Mouse (Mus musculus) embryonic facial prominence, embryonic 14.5 days (tissue): ENCODE data around the gene Glra1. TPM values are rescaled to one million over a fixed set of nuclear protein-coding genes. Genes with fewer than 3 reads are reported as not detected.
A peak's percentile ranks its signal among the peaks of the same experiment; 100 is the strongest.
"Not testable (repeated sequence)": the region's sequence is repeated elsewhere in the genome, so short reads cannot be mapped to it uniquely, and the experiment has no call there.

Experiments
- ATAC-seq: fragments of 200-750 bp; cut with Nextera tagmentation; 2 replicates; pipeline ENCODE4 v1.8.0; 2017; ENCODE audit warnings: low read depth, moderate number of reproducible peaks, moderate TSS enrichment
- DNase-seq: peaks from one replicate; pipeline ENCODE4 v3.0.0-alpha.2; 2015; ENCODE audit warnings: low spot score
- H3K27ac ChIP-seq: fragments of 300-500 bp; sonication (generic); replicated peaks from 2 replicates; pipeline ENCODE4 v1.5.1; 2014; ENCODE audit warnings: low read depth, mild to moderate bottlenecking, low read length, moderate library complexity
- H3K27me3 ChIP-seq: fragments of 300-500 bp; sonication (generic); replicated peaks from 2 replicates; pipeline ENCODE4 v1.6.1; 2014; ENCODE audit warnings: low read length; ENCODE audit not compliant: control insufficient read depth, insufficient read depth
- H3K36me3 ChIP-seq: fragments of 300-500 bp; sonication (generic); 2 replicates; pipeline ENCODE4 v1.6.1; 2014; ENCODE audit warnings: low read length, mixed read lengths; ENCODE audit not compliant: control insufficient read depth, insufficient read depth
- H3K4me1 ChIP-seq: fragments of 300-500 bp; sonication (generic); 2 replicates; pipeline ENCODE4 v1.6.1; 2014; ENCODE audit warnings: antibody characterized with exemption, low read length; ENCODE audit not compliant: control insufficient read depth, insufficient read depth
- H3K4me2 ChIP-seq: fragments of 300-500 bp; sonication (generic); 2 replicates; pipeline ENCODE4 v1.6.1; 2014; ENCODE audit warnings: low read depth, mild to moderate bottlenecking, low read length, moderate library complexity, mixed read lengths
- H3K4me3 ChIP-seq: fragments of 300-500 bp; sonication (generic); 2 replicates; pipeline ENCODE4 v1.5.1; 2014; ENCODE audit warnings: low read depth, mild to moderate bottlenecking, low read length
- H3K9ac ChIP-seq: fragments of 300-500 bp; sonication (generic); 2 replicates; pipeline ENCODE4 v1.6.1; 2014; ENCODE audit warnings: low read depth, mild to moderate bottlenecking, low read length, moderate library complexity, mixed read lengths
- H3K9me3 ChIP-seq: fragments of 300-500 bp; sonication (generic); 2 replicates; pipeline ENCODE4 v1.6.1; 2016; ENCODE audit warnings: low read length; ENCODE audit not compliant: control insufficient read depth
- WGBS: fragments of 180-500 bp; shearing (Covaris S2); extraction: QIAGEN DNeasy Blood & Tissue Kit; methylation state at CpG from one replicate; pipeline ENCODE4 v1.1.7; 2014; 5-methylcytosine and 5-hydroxymethylcytosine counted together
- polyA plus RNA-seq: library from polyadenylated mRNA; unstranded; fragments of >200 nt; fragmentation: Nextera tagmentation; extraction: Ambion mirVana; gene quantifications from 2 replicates; pipeline ENCODE4 v1.2.1, GENCODE M21; 2014

The Glra1 gene
- not detected in 2 replicates for polyA plus RNA-seq

GRCm38 (mm10) chr11:55607808-55608523 is at the start of gene Glra1:
TSS of gene Glra1 (minus strand) at chr11:55608198.
- H3K27me3 ChIP-seq: peaks cover 22% of the 10 kb centered on the region
- no peak within 1 kb of the TSS for H3K27ac ChIP-seq
- H3K4me2 ChIP-seq: peak within 1 kb of the TSS; percentile 12; the same call in 1 of the 2 replicates
- no peak within 1 kb of the TSS for H3K9ac ChIP-seq
- WGBS: 1% methylated on average over 30 of the region's 36 CpGs
- no peaks in the 10 kb centered on the region for H3K4me1 ChIP-seq
- H3K36me3 ChIP-seq: no peaks in the 10 kb centered on the region
- ATAC-seq (peak; percentile 55; the same call in 1 of the 2 replicates), DNase-seq (peak; percentile 74)
- no peak within 1 kb of the TSS for H3K4me3 ChIP-seq
- no peaks in the 10 kb centered on the region for H3K9me3 ChIP-seq

- ATAC-seq (no peak), DNase-seq (no peak)
- 52% methylated on average over 4 of the region's 4 CpGs for WGBS
- Histone ChIP-seq H3K4me2 (no peak overlapping the region), H3K9me3 (no peaks in the 10 kb centered on the region), H3K9ac (no peak overlapping the region), H3K4me3 (no peak overlapping the region), H3K4me1 (no peaks in the 10 kb centered on the region), H3K27me3 (no peaks in the 10 kb centered on the region), H3K27ac (no peak overlapping the region), H3K36me3 (no peaks in the 10 kb centered on the region)
These were observed 29.0 kb upstream of the Glra1 start for GRCm38 (mm10) chr11:55636961-55637360.

DNA sequence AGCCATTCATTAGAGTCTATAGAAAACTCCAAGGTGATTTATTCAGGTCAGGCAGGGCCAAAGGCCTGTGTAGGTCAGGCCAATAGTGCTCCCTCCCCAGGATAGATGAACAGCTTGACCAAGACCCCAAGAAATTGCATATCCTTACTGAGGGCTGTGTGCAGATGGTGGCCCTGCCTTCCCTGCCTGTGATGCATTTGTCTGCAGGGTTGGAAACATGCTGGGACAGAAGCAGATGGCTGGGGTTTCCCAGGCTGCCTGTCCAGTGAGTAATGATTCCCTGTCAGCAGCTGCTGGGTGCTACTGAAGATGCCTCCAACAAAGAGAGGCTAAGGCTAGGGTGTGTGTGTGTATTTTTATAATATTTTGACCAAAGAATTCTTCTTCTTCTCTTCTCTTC is 25.9 kb upstream of the Glra1 start:
- DNase-seq (no peak), ATAC-seq (no peak)
- Histone ChIP-seq H3K4me2 (no peak overlapping the region), H3K9ac (no peak overlapping the region), H3K4me1 (no peaks in the 10 kb centered on the region), H3K27me3 (no peaks in the 10 kb centered on the region), H3K27ac (no peak overlapping the region), H3K4me3 (no peak overlapping the region), H3K9me3 (no peaks in the 10 kb centered on the region), H3K36me3 (no peaks in the 10 kb centered on the region)

GRCm38 (mm10) chr11:55614631-55615030 is 6.6 kb upstream of the Glra1 start:
- not testable (repeated sequence) for H3K4me1 ChIP-seq, H3K27ac ChIP-seq, H3K4me3 ChIP-seq, ATAC-seq, H3K4me2 ChIP-seq, H3K9me3 ChIP-seq, H3K27me3 ChIP-seq, H3K36me3 ChIP-seq, DNase-seq, H3K9ac ChIP-seq
- WGBS: 58% methylated on average over 8 of the region's 8 CpGs

GRCm38 (mm10) chr11:55608524-55608920 is 524 bp upstream of the Glra1 start:
- Histone ChIP-seq H3K27ac (no peak overlapping the region), H3K4me2 (peak overlapping the region; percentile 12; the same call in 1 of the 2 replicates), H3K4me1 (no peaks in the 10 kb centered on the region), H3K9ac (no peak overlapping the region), H3K36me3 (no peaks in the 10 kb centered on the region), H3K9me3 (no peaks in the 10 kb centered on the region), H3K4me3 (no peak overlapping the region), H3K27me3 (peaks cover 22% of the 10 kb centered on the region)
- DNase-seq: no peak
- no peak for ATAC-seq
- 3% methylated on average over 12 of the region's 12 CpGs for WGBS

GRCm38 (mm10) chr11:55607066-55607807 is 761 bp downstream of the Glra1 start:
- Histone ChIP-seq H3K4me2 (no peak overlapping the region), H3K4me1 (no peaks in the 10 kb centered on the region), H3K9ac (no peak overlapping the region), H3K36me3 (no peaks in the 10 kb centered on the region), H3K4me3 (no peak overlapping the region), H3K27ac (no peak overlapping the region), H3K27me3 (peaks cover 22% of the 10 kb centered on the region), H3K9me3 (no peaks in the 10 kb centered on the region)
- no peak for ATAC-seq
- peak; percentile 1 for DNase-seq
- 5% methylated on average over 26 of the region's 26 CpGs for WGBS

- Histone ChIP-seq H3K36me3 (no peaks in the 10 kb centered on the region), H3K27ac (no peak overlapping the region), H3K27me3 (no peaks in the 10 kb centered on the region), H3K4me1 (no peaks in the 10 kb centered on the region), H3K4me3 (no peak overlapping the region), H3K4me2 (no peak overlapping the region), H3K9ac (no peak overlapping the region), H3K9me3 (no peaks in the 10 kb centered on the region)
- WGBS: 3% methylated on average over 11 of the region's 11 CpGs
- DNase-seq (no peak), ATAC-seq (no peak)
These were observed 6.4 kb downstream of the Glra1 start for GRCm38 (mm10) chr11:55601447-55602065.

GRCm38 (mm10) chr11:55595726-55596125 is 12.3 kb downstream of the Glra1 start:
- no peaks in the 10 kb centered on the region for H3K27me3 ChIP-seq
- no peaks in the 10 kb centered on the region for H3K36me3 ChIP-seq
- H3K4me1 ChIP-seq: no peaks in the 10 kb centered on the region
- H3K4me3 ChIP-seq: no peak overlapping the region
- WGBS: 88% methylated on average over 1 of the region's 1 CpGs
- no peak for ATAC-seq
- DNase-seq: no peak
- H3K9ac ChIP-seq: no peak overlapping the region
- no peak overlapping the region for H3K4me2 ChIP-seq
- H3K9me3 ChIP-seq: no peaks in the 10 kb centered on the region
- no peak overlapping the region for H3K27ac ChIP-seq
